Mouse (Mus musculus) skeletal muscle tissue, postnatal 0 days (tissue): ENCODE data around the gene Pex13. TPM values are rescaled to one million over a fixed set of nuclear protein-coding genes. Genes with fewer than 3 reads are reported as not detected.

Experiments used
- polyA plus RNA-seq: library from polyadenylated mRNA; unstranded; fragments of >200 nt; fragmentation: Nextera tagmentation; extraction: Ambion mirVana; gene quantifications from 2 replicates; pipeline ENCODE4 v1.2.1, GENCODE M21; 2015

Gene Pex13
- polyA plus RNA-seq: 27.3 and 36.0 TPM in 2 replicates

GRCm38 (mm10) chr11:23665798-23666501, at the start of gene Pex13:
Gene Pex13, minus strand, starts transcription at chr11:23665959.

DNA sequence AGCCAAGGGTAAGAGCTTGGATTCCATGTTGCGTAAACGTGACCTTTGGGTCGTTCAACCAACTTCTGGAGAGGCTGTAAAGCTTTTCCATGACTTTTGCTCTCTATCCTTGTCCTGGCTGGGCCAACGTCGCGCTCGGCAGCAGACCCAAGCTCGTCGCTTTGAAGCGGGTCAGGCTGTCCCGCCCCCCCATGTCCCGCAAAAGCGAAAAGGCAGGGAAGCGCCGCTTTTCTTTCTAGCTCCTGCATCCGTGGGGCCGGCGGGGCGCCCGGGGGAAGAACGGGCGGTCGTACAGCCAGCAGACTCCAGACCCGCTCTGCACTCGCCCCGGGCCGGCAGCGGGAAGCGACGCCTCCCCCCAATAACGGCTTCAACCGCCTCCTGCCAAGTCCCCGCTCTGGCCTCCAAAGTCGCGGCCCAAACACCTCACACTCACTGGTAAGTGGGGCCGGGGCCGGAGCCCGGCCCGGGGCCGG, 410 bp downstream of the Pex13 start, which contains the start of gene Pus10:
Gene Pus10 (plus strand): TSS at position 364 of the 476 bp plus-strand sequence.

DNA sequence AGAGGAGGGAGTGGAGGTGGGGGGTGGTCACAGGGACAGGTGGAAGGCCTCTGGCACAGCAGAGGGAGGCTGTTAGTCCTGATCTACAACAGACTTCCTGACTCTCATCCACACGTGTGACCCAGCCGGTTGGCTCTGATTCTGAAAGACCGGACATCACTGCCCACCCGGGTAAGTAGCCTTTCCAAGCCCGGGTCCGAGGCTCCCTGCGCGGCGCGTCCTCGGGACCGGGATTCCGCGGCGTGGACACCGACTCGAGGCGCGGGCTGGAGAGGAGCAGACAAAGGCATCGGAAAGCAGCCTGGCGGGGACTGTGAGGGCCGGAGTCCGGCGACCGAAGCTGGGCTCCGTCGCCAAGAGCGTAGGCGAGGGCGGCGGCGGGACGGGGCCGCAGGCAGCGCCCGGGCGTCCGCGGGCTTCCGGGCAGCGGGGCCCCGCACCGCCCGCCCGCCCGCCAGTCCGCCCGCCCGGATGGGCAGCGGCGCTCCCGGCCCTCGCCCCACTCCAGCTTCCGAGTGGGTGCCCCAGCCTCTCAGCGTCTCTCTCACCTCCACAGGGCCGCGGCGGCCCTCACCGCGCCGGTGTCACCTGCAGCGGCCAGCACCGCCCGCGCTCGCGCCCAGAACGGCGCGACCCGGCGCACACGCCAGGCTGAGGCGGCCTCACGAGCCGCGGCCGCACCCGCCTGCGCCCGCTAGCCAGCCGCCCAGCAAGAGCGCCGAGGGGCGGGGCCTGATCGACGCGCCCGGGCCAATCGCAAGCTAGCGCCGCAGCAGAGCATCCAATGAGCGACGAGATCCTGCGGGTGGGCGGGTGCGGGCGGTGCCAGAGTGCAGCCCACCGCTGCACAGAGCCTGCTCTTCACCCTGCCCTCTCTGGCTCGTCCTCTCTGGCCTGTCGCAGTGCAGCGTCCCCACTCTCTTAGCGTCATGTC, 32.5 kb downstream of the Pex13 start, which contains the start of gene 0610010F05Rik:
Gene 0610010F05Rik (minus strand): TSS at position 695 of the 934 bp plus-strand sequence.

Other genes with a start within 250 kb of the Pex13 start
- gene Ahsa2, start 167.9 kb downstream of the Pex13 start, polyA plus RNA-seq: 29.9 and 34.7 TPM in 2 replicates
- not detected in 2 replicates for gene 1700093K21Rik, start 144.8 kb downstream of the Pex13 start, polyA plus RNA-seq
- gene 0610010F05Rik, start 32.3 kb downstream of the Pex13 start, polyA plus RNA-seq: 14.1 and 15.0 TPM in 2 replicates
- 11.2 and 11.3 TPM in 2 replicates for gene Pus10, start 285 bp downstream of the Pex13 start, polyA plus RNA-seq
- 1.3 and 1.9 TPM in 2 replicates for gene Rel, start 105.0 kb upstream of the Pex13 start, polyA plus RNA-seq
- 4.1 and 4.2 TPM in 2 replicates for gene Papolg, start 229.3 kb upstream of the Pex13 start, polyA plus RNA-seq